21 mouse cellular contexts compared by ENCODE assay signal in the genomic region with DNA sequence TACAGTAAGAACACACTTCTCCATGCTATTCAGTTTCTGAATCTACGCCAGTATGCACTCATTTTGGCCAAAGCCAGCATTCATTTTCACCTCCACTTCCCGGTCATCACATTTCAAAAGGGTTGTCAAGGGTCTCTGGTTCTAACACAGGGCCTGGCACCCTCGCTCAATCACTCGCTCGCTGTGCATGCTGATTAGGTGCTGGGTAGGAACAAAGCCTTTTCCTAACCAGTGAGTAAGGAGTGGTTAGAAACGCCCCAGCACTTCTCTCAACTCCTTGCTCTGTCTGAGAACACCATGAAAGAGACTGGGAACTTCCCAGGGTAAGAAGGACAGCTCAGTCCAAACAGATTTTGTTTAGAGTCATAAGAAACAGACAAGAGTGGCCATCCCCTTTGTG.
A peak's percentile ranks its signal among the peaks of the same experiment; 100 is the strongest.
DNase-seq lines count a peak whose midpoint lies in the region; ATAC-seq and TF ChIP-seq lines count a peak whose summit lies in the region.
"Had no signal": no experiment of that assay in that cellular context is flagged by ENCODE, and none has a peak within 500 bp of the region (broad histone marks: within the 10 kb centered on the region; RNA-seq: fewer than 3 reads in every experiment).

No protein-coding gene starts in this region.

- no peak for TF ChIP-seq EP300 in stomach, postnatal 0 days (optimal IDR thresholded peaks at IDR 0.05)

- no peak overlapping the region for H3K9ac ChIP-seq in forebrain, embryonic 15.5 days (replicated peaks)
- no peak overlapping the region for H3K9ac ChIP-seq in heart, embryonic 13.5 days
- no peak overlapping the region for H3K9ac ChIP-seq in stomach, postnatal 0 days (ENCODE audit: low read length)
- H3K9ac ChIP-seq: embryonic facial prominence, embryonic 13.5 days; hindbrain, embryonic 14.5 days; intestine, embryonic 15.5 days had no signal

- H3K36me3 ChIP-seq in forebrain, embryonic 15.5 days, result no peaks in the 10 kb centered on the region
- no peaks in the 10 kb centered on the region for H3K36me3 ChIP-seq in forebrain, embryonic 10.5 days (replicated peaks)
- H3K36me3 ChIP-seq in heart, embryonic 13.5 days, result no peaks in the 10 kb centered on the region
- no peaks in the 10 kb centered on the region for H3K36me3 ChIP-seq in stomach, postnatal 0 days (ENCODE audit: control insufficient read depth, insufficient read depth, low read length)
- H3K36me3 ChIP-seq: embryonic facial prominence, embryonic 13.5 days; G1E; hindbrain, embryonic 10.5 days; intestine, embryonic 15.5 days had no signal

- DNase-seq in forebrain, embryonic 10.5 days (ENCODE audit: extremely low spot score, low spot score), result no peak
- DNase-seq in heart, postnatal 36 days, result no peak
- DNase-seq in R1 (ENCODE audit: low read depth, low spot score), result peak; percentile 23
- DNase-seq in stomach, postnatal 0 days (ENCODE audit: low spot score), result no peak
- DNase-seq: adrenal gland, postnatal 14 days; cerebellum, adult 18-20 months; cerebellum, adult 9-11 months; cerebellum, postnatal 36 days; gastrocnemius, postnatal 14 days; heart, postnatal 14 days; kidney, adult 18-20 months had no signal

- peak; percentile 70 for ATAC-seq in forebrain, embryonic 15.5 days (replicated peaks)
- ATAC-seq in heart, embryonic 13.5 days (ENCODE audit: extremely low read depth, insufficient number of reproducible peaks, low FRiP score, low TSS enrichment), result no peak
- ATAC-seq in stomach, postnatal 0 days (ENCODE audit: low FRiP score, low TSS enrichment), result no peak
- ATAC-seq: activated CD4-positive, CD25-positive, alpha-beta regulatory T cell, adult 4 months; intestine, embryonic 15.5 days had no signal

- no peak for TF ChIP-seq CTCF in stomach, postnatal 0 days (IDR thresholded peaks at IDR 0.05; ENCODE audit: low read depth)

- 17% methylated on average over 6 of the region's 6 CpGs for WGBS in forebrain, embryonic 15.5 days
- 42% methylated on average over 6 of the region's 6 CpGs for WGBS in forebrain, embryonic 10.5 days
- 45% methylated on average over 6 of the region's 6 CpGs for WGBS in heart, embryonic 13.5 days
- WGBS in stomach, postnatal 0 days, result 60% methylated on average over 6 of the region's 6 CpGs

- H3K27ac ChIP-seq in forebrain, embryonic 15.5 days (replicated peaks), result no peak overlapping the region
- no peak overlapping the region for H3K27ac ChIP-seq in forebrain, embryonic 10.5 days
- H3K27ac ChIP-seq in heart, embryonic 13.5 days (replicated peaks), result peak overlapping the region; percentile 66
- H3K27ac ChIP-seq in stomach, postnatal 0 days (replicated peaks), result no peak overlapping the region
- H3K27ac ChIP-seq: embryonic facial prominence, embryonic 13.5 days; hindbrain, embryonic 10.5 days; hindbrain, embryonic 14.5 days; intestine, embryonic 15.5 days had no signal

- peaks cover 7% of the 10 kb centered on the region; the same call in 1 of the 2 replicates for H3K4me1 ChIP-seq in forebrain, embryonic 15.5 days
- H3K4me1 ChIP-seq in forebrain, embryonic 10.5 days, result 0 out of 2 replicates have a peak, but pooled peaks cover 5% of the 10 kb centered on the region
- peaks cover 6% of the 10 kb centered on the region; the same call in 1 of the 2 replicates for H3K4me1 ChIP-seq in heart, embryonic 13.5 days
- no peaks in the 10 kb centered on the region for H3K4me1 ChIP-seq in stomach, postnatal 0 days (replicated peaks; ENCODE audit: control insufficient read depth, insufficient read depth)
- H3K4me1 ChIP-seq: hindbrain, embryonic 10.5 days; intestine, embryonic 15.5 days had no signal

- no peak overlapping the region for H3K4me2 ChIP-seq in forebrain, embryonic 15.5 days (replicated peaks)
- H3K4me2 ChIP-seq in heart, embryonic 13.5 days, result no peak overlapping the region
- H3K4me2 ChIP-seq in stomach, postnatal 0 days (replicated peaks; ENCODE audit: low read depth), result no peak overlapping the region
- H3K4me2 ChIP-seq: embryonic facial prominence, embryonic 13.5 days; heart, embryonic 11.5 days; hindbrain, embryonic 14.5 days; intestine, embryonic 15.5 days had no signal

- H3K9me3 ChIP-seq in forebrain, embryonic 15.5 days, result no peaks in the 10 kb centered on the region
- H3K9me3 ChIP-seq in forebrain, embryonic 10.5 days, result no peaks in the 10 kb centered on the region
- no peaks in the 10 kb centered on the region for H3K9me3 ChIP-seq in heart, embryonic 13.5 days
- no peaks in the 10 kb centered on the region for H3K9me3 ChIP-seq in stomach, postnatal 0 days (ENCODE audit: control insufficient read depth, low read length)
- H3K9me3 ChIP-seq: embryonic facial prominence, embryonic 13.5 days; G1E; hindbrain, embryonic 10.5 days; intestine, embryonic 15.5 days had no signal

- no peak overlapping the region for H3K4me3 ChIP-seq in forebrain, embryonic 15.5 days
- H3K4me3 ChIP-seq in forebrain, embryonic 10.5 days, result no peak overlapping the region
- no peak overlapping the region for H3K4me3 ChIP-seq in heart, embryonic 13.5 days
- no peak overlapping the region for H3K4me3 ChIP-seq in stomach, postnatal 0 days (ENCODE audit: low read depth, low read length)
- H3K4me3 ChIP-seq: embryonic facial prominence, embryonic 13.5 days; hindbrain, embryonic 10.5 days; intestine, embryonic 15.5 days had no signal

- intact Hi-C loops in heart, postnatal 36 days (cut with DNase I), result no loop called here

- no peaks in the 10 kb centered on the region for H3K27me3 ChIP-seq in forebrain, embryonic 15.5 days
- H3K27me3 ChIP-seq in forebrain, embryonic 10.5 days (ENCODE audit: poor library complexity, severe bottlenecking), result no peaks in the 10 kb centered on the region; the same call in 1 of the 2 replicates
- H3K27me3 ChIP-seq in heart, embryonic 13.5 days (replicated peaks), result no peaks in the 10 kb centered on the region
- no peaks in the 10 kb centered on the region for H3K27me3 ChIP-seq in stomach, postnatal 0 days (ENCODE audit: control insufficient read depth, insufficient read depth, low read length)
- H3K27me3 ChIP-seq: CH12.LX; intestine, embryonic 15.5 days had no signal
